Comparison of ENCODE assay signal across 15 mouse cellular contexts in the genomic region with DNA sequence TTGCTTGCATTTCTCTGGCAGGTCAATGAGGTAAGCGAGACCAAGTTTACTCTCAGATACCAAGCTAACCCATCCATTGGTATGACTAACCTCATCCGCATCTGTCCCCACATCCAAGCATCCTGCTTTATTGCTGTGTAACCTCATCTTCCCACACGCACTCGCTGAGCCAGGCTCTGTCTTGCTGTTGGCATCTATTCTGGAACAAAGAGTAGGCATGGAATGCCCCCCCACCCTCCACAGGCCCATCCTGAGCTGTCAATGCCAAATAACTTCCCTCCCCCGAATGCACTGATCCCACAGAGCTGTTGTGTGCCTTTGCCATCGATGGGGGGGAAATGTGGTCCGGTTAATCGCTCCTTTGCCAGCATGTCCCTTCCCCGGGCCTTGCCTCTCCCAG.
"Had no signal": no experiment of that assay in that cellular context is flagged by ENCODE, and none has a peak within 500 bp of the region (broad histone marks: within the 10 kb centered on the region; RNA-seq: fewer than 3 reads in every experiment).

No protein-coding gene starts in this region.

- H3K27ac ChIP-seq: kidney, postnatal 0 days; limb, embryonic 15.5 days; liver, embryonic 12.5 days; midbrain, embryonic 10.5 days; neural tube, embryonic 15.5 days; stomach, embryonic 15.5 days had no signal

- H3K9ac ChIP-seq: limb, embryonic 15.5 days; liver, embryonic 12.5 days; lung, embryonic 14.5 days; neural tube, embryonic 15.5 days; stomach, embryonic 15.5 days had no signal

- H3K4me1 ChIP-seq: limb, embryonic 15.5 days; liver, embryonic 12.5 days; neural tube, embryonic 15.5 days; stomach, embryonic 15.5 days had no signal

- H3K4me2 ChIP-seq: limb, embryonic 15.5 days; liver, embryonic 12.5 days; lung, embryonic 14.5 days; neural tube, embryonic 15.5 days; stomach, embryonic 15.5 days had no signal

- DNase-seq: kidney, adult 11 months; kidney, adult 9 months; kidney, postnatal 36 days; lung, embryonic 14.5 days; lung, postnatal 10 days; lung, postnatal 4 days; midbrain, embryonic 14.5 days; thymus, postnatal 36 days had no signal

- H3K27me3 ChIP-seq: limb, embryonic 15.5 days; liver, embryonic 12.5 days; neural tube, embryonic 15.5 days; stomach, embryonic 15.5 days had no signal

- H3K4me3 ChIP-seq: limb, embryonic 15.5 days; liver, embryonic 12.5 days; midbrain, embryonic 10.5 days; myocyte; neural tube, embryonic 15.5 days; stomach, embryonic 15.5 days had no signal

- H3K9me3 ChIP-seq: limb, embryonic 15.5 days; liver, embryonic 12.5 days; midbrain, embryonic 10.5 days; neural tube, embryonic 15.5 days; stomach, embryonic 15.5 days had no signal

- ATAC-seq: liver, embryonic 12.5 days had no signal
